Mouse (Mus musculus): Measurements from ENCODE around the gene Agpat1. TPM values are rescaled to one million over a fixed set of nuclear protein-coding genes. Genes with fewer than 3 reads are reported as not detected.

The Agpat1 gene
- total RNA-seq, 2 experiments from 2014 or later: 164 to 172 TPM

GRCm38 (mm10) chr17:34604511-34605237 lies 612 bp downstream of the Agpat1 start:
- no peak for DNase-seq (ENCODE audit: low spot score in 2 of 2)

GRCm38 (mm10) chr17:34605609-34606008 lies 1.5 kb downstream of the Agpat1 start:
- peak; percentile 99 for DNase-seq (ENCODE audit: low spot score in 2 of 2)

GRCm38 (mm10) chr17:34606186-34607039 lies 2.4 kb downstream of the Agpat1 start:
- peak in 1 of 2 experiments; percentile 51 for DNase-seq (ENCODE audit: low spot score in 2 of 2)

- no peak for DNase-seq (ENCODE audit: low spot score in 2 of 2)
Observed at GRCm38 (mm10) chr17:34607997-34608396, 3.9 kb downstream of the Agpat1 start.

- no peak for DNase-seq (ENCODE audit: low spot score in 2 of 2)
Observed at GRCm38 (mm10) chr17:34611050-34611449, 7.0 kb downstream of the Agpat1 start.

GRCm38 (mm10) chr17:34613054-34613645 lies 9.1 kb downstream of the Agpat1 start:
- no peak for DNase-seq (ENCODE audit: low spot score in 2 of 2)

GRCm38 (mm10) chr17:34613830-34614229 lies 9.8 kb downstream of the Agpat1 start:
- no peak for DNase-seq (ENCODE audit: low spot score in 2 of 2)

- DNase-seq (ENCODE audit: low spot score in 2 of 2): no peak
Observed at GRCm38 (mm10) chr17:34615871-34616270, 11.8 kb downstream of the Agpat1 start, which contains the start of gene Egfl8. Gene Egfl8, minus strand, starts transcription at chr17:34615971.

GRCm38 (mm10) chr17:34618999-34619398 lies 14.9 kb downstream of the Agpat1 start:
- DNase-seq (ENCODE audit: low spot score in 2 of 2): peak; percentile 57 to 71

- no peak for DNase-seq (ENCODE audit: low spot score in 2 of 2)
Observed at GRCm38 (mm10) chr17:34621006-34621405, 16.9 kb downstream of the Agpat1 start.

- DNase-seq (ENCODE audit: low spot score in 2 of 2): no peak
Observed at GRCm38 (mm10) chr17:34623161-34623560, 19.1 kb downstream of the Agpat1 start.

GRCm38 (mm10) chr17:34624981-34625380 lies 20.9 kb downstream of the Agpat1 start:
- DNase-seq (ENCODE audit: low spot score in 2 of 2): no peak

- DNase-seq (ENCODE audit: low spot score in 2 of 2): no peak
Observed at GRCm38 (mm10) chr17:34626062-34626772, 22.2 kb downstream of the Agpat1 start.

- DNase-seq (ENCODE audit: low spot score in 2 of 2): peak in 1 of 2 experiments; percentile 56
Observed at GRCm38 (mm10) chr17:34626773-34627092, 22.7 kb downstream of the Agpat1 start.

- peak; percentile 79 to 88 for DNase-seq (ENCODE audit: low spot score in 2 of 2)
Observed at GRCm38 (mm10) chr17:34627093-34627942, 23.3 kb downstream of the Agpat1 start.

- DNase-seq (ENCODE audit: low spot score in 2 of 2): peak; percentile 55 to 62
Observed at GRCm38 (mm10) chr17:34627943-34628643, 24.0 kb downstream of the Agpat1 start, which contains the start of gene Ppt2. Gene Ppt2, minus strand, starts transcription at chr17:34628510.

- no peak for DNase-seq (ENCODE audit: low spot score in 2 of 2)
Observed at GRCm38 (mm10) chr17:34628644-34628967, 24.5 kb downstream of the Agpat1 start.

- DNase-seq (ENCODE audit: low spot score in 2 of 2): peak in 1 of 2 experiments; percentile 60
Observed at GRCm38 (mm10) chr17:34629221-34629751, 25.2 kb downstream of the Agpat1 start, which contains the start of gene Prrt1. Gene Prrt1, plus strand, starts transcription at chr17:34629533.
